Mouse (Mus musculus) heart, embryonic 14.5 days (tissue): ENCODE measurements at regions not wholly inside any gene's neighbourhood (a gene's known extent, or its start where the extent isn't known, plus 50 kb on each side); places are given as distances from the start of the nearest gene placed in this dataset.

ENCODE experiments used
- ATAC-seq: fragments of 200-750 bp; cut with Nextera tagmentation; 2 replicates; pipeline ENCODE4 v1.8.0; 2017; ENCODE audit warnings: low read depth, moderate TSS enrichment; ENCODE audit not compliant: insufficient number of reproducible peaks, insufficient read depth, low FRiP score
- H3K27ac ChIP-seq, 2 experiments: fragments of 200-500 bp in 1 of 2; fragments of 300-500 bp in 1 of 2; sonication (generic) in 1 of 2; replicated peaks in 1 of 2; 2 replicates each; pipeline ENCODE4 v1.5.1; 2012 to 2014; ENCODE audit warnings: low read depth in 2 of 2, low read length in 2 of 2, control low read depth in 1 of 2, mild to moderate bottlenecking in 1 of 2, mixed read lengths in 1 of 2; ENCODE audit not compliant: control insufficient read depth in 1 of 2, insufficient read depth in 1 of 2
- H3K27me3 ChIP-seq: fragments of 300-500 bp; sonication (generic); 2 replicates; pipeline ENCODE4 v1.6.1; 2014; ENCODE audit warnings: mild to moderate bottlenecking, low read length, control low read depth; ENCODE audit not compliant: control insufficient read depth, insufficient read depth
- H3K36me3 ChIP-seq: fragments of 300-500 bp; sonication (generic); 2 replicates; pipeline ENCODE4 v1.6.1; 2014; ENCODE audit warnings: mild to moderate bottlenecking, control low read depth, low read length, mixed read lengths; ENCODE audit not compliant: control insufficient read depth, insufficient read depth
- H3K4me1 ChIP-seq, 2 experiments: fragments of 200-500 bp in 1 of 2; fragments of 300-500 bp in 1 of 2; sonication (generic) in 1 of 2; 2 replicates each; pipeline ENCODE4 v1.6.1; 2012 to 2014; ENCODE audit warnings: low read length in 2 of 2, control low read depth in 1 of 2, mixed read lengths in 1 of 2; ENCODE audit not compliant: control insufficient read depth in 2 of 2, insufficient read depth in 2 of 2
- H3K4me2 ChIP-seq: fragments of 300-500 bp; sonication (generic); 2 replicates; pipeline ENCODE4 v1.6.1; 2014; ENCODE audit warnings: mild to moderate bottlenecking, low read length
- H3K4me3 ChIP-seq, 2 experiments: fragments of 200-500 bp in 1 of 2; fragments of 300-500 bp in 1 of 2; sonication (generic) in 1 of 2; 2 replicates each; pipeline ENCODE4 v1.5.1; 2012 to 2014; ENCODE audit warnings: low read length in 2 of 2, mild to moderate bottlenecking in 2 of 2, control low read depth in 1 of 2, low read depth in 1 of 2, moderate library complexity in 1 of 2; ENCODE audit not compliant: control insufficient read depth in 1 of 2, insufficient read depth in 1 of 2
- H3K9ac ChIP-seq: fragments of 300-500 bp; sonication (generic); 2 replicates; pipeline ENCODE4 v1.6.1; 2014; ENCODE audit warnings: mild to moderate bottlenecking, low read length
- H3K9me3 ChIP-seq: fragments of 300-500 bp; sonication (generic); 2 replicates; pipeline ENCODE4 v1.6.1; 2016; ENCODE audit warnings: low read length, control low read depth; ENCODE audit not compliant: control insufficient read depth
- WGBS: fragments of 180-500 bp; shearing (Covaris S2); extraction: QIAGEN DNeasy Blood & Tissue Kit; methylation state at CpG from one replicate; pipeline ENCODE4 v1.1.7; 2014; 5-methylcytosine and 5-hydroxymethylcytosine counted together

DNA sequence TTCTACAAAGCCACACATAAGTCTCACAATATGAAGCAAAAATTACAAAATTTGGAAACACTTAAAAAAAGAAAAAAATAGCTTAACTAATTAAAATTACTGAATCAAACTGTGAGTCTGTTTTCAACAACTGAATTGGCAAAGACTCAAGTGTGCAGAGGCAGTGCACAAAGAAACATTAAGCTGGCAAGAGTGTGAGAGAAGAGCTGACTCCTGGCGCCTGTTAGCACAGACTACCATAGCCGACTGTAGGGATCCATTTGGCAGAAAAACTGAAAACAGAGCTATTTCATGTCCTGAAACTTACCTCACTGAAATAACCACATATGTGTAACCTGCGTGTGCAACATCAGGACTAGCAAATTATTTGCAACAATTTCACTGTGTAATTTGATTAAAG is 746.4 kb upstream of the Cypt12 start:
- no peak overlapping the region for H3K4me3 ChIP-seq
- no peak overlapping the region for H3K9ac ChIP-seq
- ATAC-seq = no peak
- H3K36me3 ChIP-seq = no peaks in the 10 kb centered on the region
- no peak overlapping the region for H3K4me2 ChIP-seq
- no peaks in the 10 kb centered on the region for H3K27me3 ChIP-seq
- no peaks in the 10 kb centered on the region for H3K9me3 ChIP-seq
- 70% methylated on average over 3 of the region's 3 CpGs for WGBS
- no peaks in the 10 kb centered on the region for H3K4me1 ChIP-seq
- no peak overlapping the region for H3K27ac ChIP-seq

DNA sequence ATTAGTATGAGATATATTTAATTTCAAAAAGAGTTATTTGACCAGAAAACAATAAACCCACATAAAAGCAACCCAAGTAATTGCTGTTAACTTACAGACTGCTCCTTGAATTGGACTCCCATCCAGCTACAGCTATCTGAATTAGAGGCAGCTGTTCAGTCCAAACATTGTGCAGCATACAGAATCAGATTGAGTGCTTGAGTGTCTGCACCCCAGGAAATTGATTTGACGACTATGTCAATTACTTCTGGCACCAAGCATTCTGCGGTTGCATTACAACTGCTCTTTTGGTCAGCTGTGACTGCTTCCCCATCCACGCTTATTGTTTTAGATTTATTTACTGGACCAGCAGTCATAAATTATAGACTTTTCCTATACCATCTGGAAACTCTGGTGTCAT is 734.2 kb upstream of the Cypt12 start:
- Histone ChIP-seq H3K27me3 (no peaks in the 10 kb centered on the region), H3K4me3 (no peak overlapping the region), H3K9me3 (no peaks in the 10 kb centered on the region), H3K4me1 (no peaks in the 10 kb centered on the region), H3K27ac (no peak overlapping the region), H3K4me2 (no peak overlapping the region), H3K9ac (no peak overlapping the region), H3K36me3 (no peaks in the 10 kb centered on the region)
- ATAC-seq = no peak
- WGBS = 73% methylated on average over 3 of the region's 3 CpGs

- H3K4me2 ChIP-seq = no peak overlapping the region
- no peak for ATAC-seq
- H3K9ac ChIP-seq = no peak overlapping the region
- no peaks in the 10 kb centered on the region for H3K27me3 ChIP-seq
- no peaks in the 10 kb centered on the region for H3K36me3 ChIP-seq
- no peak overlapping the region for H3K27ac ChIP-seq
- WGBS = 78% methylated on average over 2 of the region's 2 CpGs
- H3K4me3 ChIP-seq = no peak overlapping the region
- no peaks in the 10 kb centered on the region for H3K9me3 ChIP-seq
- no peaks in the 10 kb centered on the region for H3K4me1 ChIP-seq
These were observed 731.4 kb upstream of the Cypt12 start for GRCm38 (mm10) chr3:17216825-17217224.

GRCm38 (mm10) chr3:17238407-17238806 is 709.8 kb upstream of the Cypt12 start:
- H3K9ac ChIP-seq = no peak overlapping the region
- H3K27me3 ChIP-seq = no peaks in the 10 kb centered on the region
- no peak for ATAC-seq
- H3K4me2 ChIP-seq = no peak overlapping the region
- no peak overlapping the region for H3K27ac ChIP-seq
- H3K9me3 ChIP-seq = no peaks in the 10 kb centered on the region
- no peaks in the 10 kb centered on the region for H3K36me3 ChIP-seq
- 13% methylated on average over 1 of the region's 1 CpGs for whole genome bisulfite sequencing
- no peak overlapping the region for H3K4me3 ChIP-seq
- H3K4me1 ChIP-seq = no peaks in the 10 kb centered on the region

- Histone ChIP-seq H3K4me1 (no peaks in the 10 kb centered on the region), H3K9me3 (no peaks in the 10 kb centered on the region), H3K27me3 (no peaks in the 10 kb centered on the region), H3K4me2 (no peak overlapping the region), H3K4me3 (no peak overlapping the region), H3K9ac (no peak overlapping the region), H3K27ac (no peak overlapping the region), H3K36me3 (no peaks in the 10 kb centered on the region)
- no peak for ATAC-seq
These were observed 689.8 kb upstream of the Cypt12 start for GRCm38 (mm10) chr3:17258397-17258796.

DNA sequence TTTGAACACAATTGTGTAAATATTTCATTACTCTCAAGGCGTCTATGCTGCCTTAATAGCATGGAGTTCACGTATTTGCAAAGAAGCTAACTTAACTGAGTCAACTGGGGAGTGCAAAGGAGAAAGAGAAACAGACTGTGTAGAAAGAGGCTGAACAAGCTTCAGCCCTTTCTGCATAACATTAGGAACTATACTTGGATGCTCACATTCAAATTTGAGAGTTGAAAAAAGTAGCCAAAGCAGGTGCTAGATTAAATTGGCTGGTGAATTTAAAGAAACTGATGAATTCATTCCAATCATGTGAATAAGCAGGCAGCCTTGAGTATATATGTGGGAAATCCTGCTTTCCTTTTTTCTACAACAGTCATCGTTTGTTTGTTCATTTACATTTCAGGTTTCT is 689.1 kb upstream of the Cypt12 start:
- Histone ChIP-seq H3K27ac (no peak overlapping the region), H3K27me3 (no peaks in the 10 kb centered on the region), H3K4me3 (no peak overlapping the region), H3K36me3 (no peaks in the 10 kb centered on the region), H3K4me1 (no peaks in the 10 kb centered on the region), H3K9ac (no peak overlapping the region), H3K4me2 (no peak overlapping the region), H3K9me3 (no peaks in the 10 kb centered on the region)
- no peak for ATAC-seq
- 63% methylated on average over 3 of the region's 3 CpGs for WGBS

DNA sequence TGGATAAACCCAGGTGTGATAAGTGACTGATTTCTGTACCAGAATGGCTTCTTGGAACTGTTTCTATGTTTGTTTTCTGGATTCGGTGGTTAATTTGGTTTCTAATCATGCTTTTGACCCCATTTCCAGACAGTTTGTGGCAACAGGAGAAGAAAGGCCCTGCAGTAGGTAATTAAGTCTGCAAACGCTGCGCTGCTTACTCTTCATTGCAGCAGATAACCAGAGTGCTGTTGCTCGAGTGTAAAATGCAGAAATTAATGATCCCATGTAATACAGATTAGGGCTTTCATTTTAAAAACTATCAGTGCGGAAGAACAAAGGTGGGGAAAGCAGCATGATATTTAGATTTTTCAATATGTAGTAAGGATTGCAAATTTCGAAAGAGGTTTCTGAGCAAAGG is 667.0 kb upstream of the Cypt12 start:
- 69% methylated on average over 6 of the region's 6 CpGs for WGBS
- Histone ChIP-seq H3K36me3 (no peaks in the 10 kb centered on the region), H3K4me3 (no peak overlapping the region), H3K27me3 (no peaks in the 10 kb centered on the region), H3K4me2 (no peak overlapping the region), H3K4me1 (no peaks in the 10 kb centered on the region), H3K9me3 (no peaks in the 10 kb centered on the region), H3K9ac (no peak overlapping the region), H3K27ac (no peak overlapping the region)
- no peak for ATAC-seq

GRCm38 (mm10) chr3:17282881-17283280 is 665.3 kb upstream of the Cypt12 start:
- Histone ChIP-seq H3K27me3 (no peaks in the 10 kb centered on the region), H3K4me2 (no peak overlapping the region)

More at GRCm38 (mm10) chr3:17282881-17283280, 665.3 kb upstream of the Cypt12 start:
- no peaks in the 10 kb centered on the region for H3K4me1 ChIP-seq
- H3K9me3 ChIP-seq = no peaks in the 10 kb centered on the region
- no peak overlapping the region for H3K27ac ChIP-seq
- ATAC-seq = no peak
- H3K9ac ChIP-seq = no peak overlapping the region
- WGBS = 65% methylated on average over 3 of the region's 3 CpGs
- H3K36me3 ChIP-seq = no peaks in the 10 kb centered on the region
- no peak overlapping the region for H3K4me3 ChIP-seq
